Mouse (Mus musculus) heart, adult 2 months (tissue): ENCODE data around the gene Adamts13. TPM values are rescaled to one million over a fixed set of nuclear protein-coding genes. Genes with fewer than 3 reads are reported as not detected.

Experiments
- DNase-seq, 2 experiments: peaks; one replicate each; pipeline ENCODE4 v3.0.0; 2021
- H3K27ac ChIP-seq: fragments of 200-600 bp; 2 replicates; pipeline ENCODE4 v1.8.1; 2022
- H3K27me3 ChIP-seq: fragments of 200-500 bp; 2 replicates; pipeline ENCODE4 v1.6.1; 2012; ENCODE audit warnings: mild to moderate bottlenecking, low read length, inconsistent platforms, mixed read lengths; ENCODE audit not compliant: control insufficient read depth, insufficient read depth
- H3K36me3 ChIP-seq: fragments of 200-500 bp; 2 replicates; pipeline ENCODE4 v1.6.1; 2012; ENCODE audit warnings: low read length, inconsistent platforms; ENCODE audit not compliant: control insufficient read depth, insufficient read depth
- H3K4me1 ChIP-seq: fragments of 200-500 bp; 2 replicates; pipeline ENCODE4 v1.6.1; 2011; ENCODE audit warnings: low read length; ENCODE audit not compliant: control insufficient read depth, insufficient read depth
- H3K4me3 ChIP-seq: fragments of 200-600 bp; 2 replicates; pipeline ENCODE4 v1.8.1; 2022
- H3K79me2 ChIP-seq: fragments of 200-500 bp; replicated peaks from 2 replicates; pipeline ENCODE4 v1.6.1; 2012; ENCODE audit warnings: mild to moderate bottlenecking, inconsistent platforms, low read length, moderate library complexity, mixed read lengths; ENCODE audit not compliant: control insufficient read depth, insufficient read depth
- H3K9ac ChIP-seq: fragments of 200-500 bp; 2 replicates; pipeline ENCODE4 v1.6.1; 2012; ENCODE audit warnings: low read depth, mild to moderate bottlenecking, control low read depth, inconsistent platforms, low read length, mixed read lengths
- CTCF ChIP-seq: fragments of 200-600 bp; IDR thresholded peaks from 2 replicates; pipeline ENCODE4 v1.8.1; 2022; ENCODE audit warnings: antibody characterized with exemption, mild to moderate bottlenecking, moderate library complexity
- EP300 ChIP-seq: fragments of 200-500 bp; IDR thresholded peaks from 2 replicates; pipeline ENCODE4 v1.6.1; 2011; ENCODE audit warnings: low read depth, low read length, control low read depth; ENCODE audit not compliant: insufficient read depth
- POLR2A ChIP-seq: fragments of 200-500 bp; IDR thresholded peaks from 2 replicates; pipeline ENCODE4 v1.6.1; 2011; ENCODE audit warnings: mild to moderate bottlenecking, low read depth, low read length, control low read depth; ENCODE audit not compliant: insufficient read depth
- WGBS: fragments of 180-500 bp; shearing (Covaris S2); methylation state at CpG from one replicate; pipeline ENCODE4 v1.1.7; 2018; 5-methylcytosine and 5-hydroxymethylcytosine counted together
- intact Hi-C: fragments of 180-260 bp; cut with DNase I; formaldehyde crosslinking; loops from one replicate; pipeline ENCODE4 v1.15.1; 2025
- polyA plus RNA-seq: library from polyadenylated mRNA; depleted of rRNA; stranded (reverse); fragments of >200 nt; gene quantifications from 2 replicates; pipeline ENCODE4 v1.2.3, GENCODE M21; 2012
- total RNA-seq, 2 experiments: library from RNA; stranded (reverse); gene quantifications; 2 replicates each; pipeline ENCODE4 v1.2.3; 2021

The Adamts13 gene
- total and polyA plus RNA-seq, 3 experiments, result not detected

- no peak overlapping the region for H3K27ac ChIP-seq
- TF ChIP-seq EP300 (no peak), POLR2A (no peak)
- H3K4me3 ChIP-seq, result no peak overlapping the region
- DNase-seq, result no peak
- no peaks in the 10 kb centered on the region for H3K79me2 ChIP-seq
- WGBS, result 60% methylated on average over 7 of the region's 7 CpGs
- no peaks in the 10 kb centered on the region for H3K27me3 ChIP-seq
- peaks cover 6% of the 10 kb centered on the region for H3K4me1 ChIP-seq
- no peak overlapping the region for H3K9ac ChIP-seq
- intact Hi-C loops, result no loop called here
- H3K36me3 ChIP-seq, result no peaks in the 10 kb centered on the region
Observed at GRCm38 (mm10) chr2:27007701-27008100, 34.5 kb downstream of the Adamts13 start.

- H3K4me1 ChIP-seq, result peaks cover 6% of the 10 kb centered on the region
- H3K79me2 ChIP-seq, result no peaks in the 10 kb centered on the region
- peak within 1 kb of the TSS; percentile 66 for H3K4me3 ChIP-seq
- H3K36me3 ChIP-seq, result no peaks in the 10 kb centered on the region
- TF ChIP-seq CTCF, result peak; percentile 16; the same call in 1 of the 2 replicates
- TF ChIP-seq EP300, result no peak
- TF ChIP-seq POLR2A, result peak; percentile 68
- H3K9ac ChIP-seq, result peak within 1 kb of the TSS; percentile 94
- intact Hi-C loops, result loop anchor here (5.0 kb wide), 1 partner anchor 77 kb away; the partner anchor contains the start of genes Stkld1 and Surf4
- DNase-seq, result peak; percentile 92
- WGBS, result under 1% methylated on average over 43 of the region's 43 CpGs
- peak within 1 kb of the TSS; percentile 70 for H3K27ac ChIP-seq
- H3K27me3 ChIP-seq, result no peaks in the 10 kb centered on the region
Observed at GRCm38 (mm10) chr2:27009714-27010244, 36.6 kb downstream of the Adamts13 start, which contains the start of gene Cacfd1. Gene Cacfd1 (plus strand): TSS chr2:27009926.

DNA sequence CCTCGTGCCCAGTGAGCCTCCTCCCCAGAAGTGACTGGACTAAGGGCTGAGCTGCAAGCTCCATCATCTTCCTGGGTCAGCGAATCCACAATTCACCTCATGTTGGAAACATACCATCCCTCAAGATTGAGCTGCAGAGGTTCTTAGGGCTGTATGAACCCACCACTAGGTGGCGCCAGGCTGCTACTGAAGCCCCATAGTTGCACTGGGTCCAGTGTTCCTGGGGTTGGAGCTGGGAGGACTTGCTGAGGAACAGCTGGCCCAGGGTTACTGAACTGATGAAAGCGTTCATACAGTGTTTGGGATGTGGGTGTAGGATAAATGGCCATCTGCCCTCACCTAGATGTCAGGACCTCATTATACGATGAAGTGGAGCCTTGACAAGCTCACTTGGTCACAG, 44.6 kb downstream of the Adamts13 start:
- TF ChIP-seq POLR2A (no peak), CTCF (peak; percentile 99), EP300 (peak; percentile 72)
- Histone ChIP-seq H3K27ac (no peak overlapping the region), H3K4me1 (no peaks in the 10 kb centered on the region), H3K79me2 (no peaks in the 10 kb centered on the region), H3K36me3 (no peaks in the 10 kb centered on the region), H3K4me3 (no peak overlapping the region), H3K9ac (no peak overlapping the region), H3K27me3 (no peaks in the 10 kb centered on the region)
- DNase-seq, result peak; percentile 68 to 81
- intact Hi-C loops, result loop anchor here (1.0 to 2.0 kb wide), 2 partner anchors 20 to 219 kb away; no protein-coding TSS in a partner anchor
- 41% methylated on average over 5 of the region's 5 CpGs for WGBS

- H3K27me3 ChIP-seq, result no peaks in the 10 kb centered on the region
- no peaks in the 10 kb centered on the region for H3K79me2 ChIP-seq
- TF ChIP-seq POLR2A (no peak), EP300 (no peak), CTCF (no peak)
- intact Hi-C loops, result loop anchor here (2.0 kb wide), 1 partner anchor 217 kb away; no protein-coding TSS in a partner anchor
- no peak overlapping the region for H3K27ac ChIP-seq
- H3K36me3 ChIP-seq, result no peaks in the 10 kb centered on the region
- H3K9ac ChIP-seq, result no peak overlapping the region
- no peak for DNase-seq
- H3K4me3 ChIP-seq, result no peak overlapping the region
- 95% methylated on average over 2 of the region's 2 CpGs for WGBS
- no peaks in the 10 kb centered on the region for H3K4me1 ChIP-seq
Observed at GRCm38 (mm10) chr2:27019530-27019929, 46.3 kb downstream of the Adamts13 start.

GRCm38 (mm10) chr2:27021103-27021502, 47.9 kb downstream of the Adamts13 start:
- Histone ChIP-seq H3K79me2 (no peaks in the 10 kb centered on the region), H3K27ac (no peak overlapping the region), H3K36me3 (no peaks in the 10 kb centered on the region), H3K9ac (no peak overlapping the region), H3K4me3 (no peak overlapping the region), H3K4me1 (no peaks in the 10 kb centered on the region), H3K27me3 (no peaks in the 10 kb centered on the region)
- DNase-seq, result no peak
- 70% methylated on average over 1 of the region's 1 CpGs for WGBS
- intact Hi-C loops, result no loop called here
- TF ChIP-seq POLR2A (no peak), CTCF (no peak), EP300 (no peak)

- intact Hi-C loops, result no loop called here
- no peaks in the 10 kb centered on the region for H3K4me1 ChIP-seq
- TF ChIP-seq EP300, result no peak
- H3K9ac ChIP-seq, result no peak overlapping the region
- no peaks in the 10 kb centered on the region for H3K27me3 ChIP-seq
- H3K27ac ChIP-seq, result no peak overlapping the region
- no peaks in the 10 kb centered on the region for H3K79me2 ChIP-seq
- no peaks in the 10 kb centered on the region for H3K36me3 ChIP-seq
- H3K4me3 ChIP-seq, result no peak overlapping the region
- peak in 1 of 2 experiments; percentile 19 for DNase-seq
- 58% methylated on average over 6 of the region's 6 CpGs for WGBS
Observed at GRCm38 (mm10) chr2:27022612-27023011, 49.4 kb downstream of the Adamts13 start.
